Mouse (Mus musculus): ENCODE data around the gene Pigr. TPM values are rescaled to one million over a fixed set of nuclear protein-coding genes. Genes with fewer than 3 reads are reported as not detected.

Gene Pigr
- total RNA-seq, 2 experiments from 2014 or later = not detected

GRCm38 (mm10) chr1:130875910-130876309 is 49.4 kb downstream of the Pigr start:
- no peak for ATAC-seq (replicated peaks; ENCODE audit: low FRiP score, poor library complexity, severe bottlenecking)

DNA sequence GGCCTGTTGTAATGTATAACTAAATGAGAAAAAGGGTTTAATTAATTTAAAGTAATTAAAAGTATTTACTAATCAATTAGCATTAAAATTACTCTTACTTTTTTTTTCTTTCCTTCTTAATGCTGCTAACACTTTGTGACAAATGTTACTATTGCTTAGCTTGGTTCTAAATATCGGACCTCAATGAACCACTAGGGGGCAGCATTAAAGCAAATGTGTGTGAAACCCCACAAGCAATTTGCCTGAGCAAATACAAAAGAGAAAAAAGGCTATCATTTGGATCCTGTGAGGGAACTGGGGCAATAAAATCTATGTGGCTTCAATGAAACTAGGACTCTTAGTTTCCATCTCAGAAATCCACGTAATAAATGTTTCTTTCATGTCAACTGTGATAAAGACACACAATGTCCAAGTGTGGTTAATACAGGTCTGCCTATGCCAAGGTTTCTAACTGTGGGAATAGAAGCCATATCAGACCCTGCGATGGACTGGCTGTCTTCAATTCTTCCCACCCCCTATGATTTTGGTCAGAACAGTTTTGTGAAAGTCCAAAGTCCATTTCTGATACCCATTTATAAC is 50.5 kb downstream of the Pigr start:
- no peak for ATAC-seq (replicated peaks; ENCODE audit: low FRiP score, poor library complexity, severe bottlenecking)

DNA sequence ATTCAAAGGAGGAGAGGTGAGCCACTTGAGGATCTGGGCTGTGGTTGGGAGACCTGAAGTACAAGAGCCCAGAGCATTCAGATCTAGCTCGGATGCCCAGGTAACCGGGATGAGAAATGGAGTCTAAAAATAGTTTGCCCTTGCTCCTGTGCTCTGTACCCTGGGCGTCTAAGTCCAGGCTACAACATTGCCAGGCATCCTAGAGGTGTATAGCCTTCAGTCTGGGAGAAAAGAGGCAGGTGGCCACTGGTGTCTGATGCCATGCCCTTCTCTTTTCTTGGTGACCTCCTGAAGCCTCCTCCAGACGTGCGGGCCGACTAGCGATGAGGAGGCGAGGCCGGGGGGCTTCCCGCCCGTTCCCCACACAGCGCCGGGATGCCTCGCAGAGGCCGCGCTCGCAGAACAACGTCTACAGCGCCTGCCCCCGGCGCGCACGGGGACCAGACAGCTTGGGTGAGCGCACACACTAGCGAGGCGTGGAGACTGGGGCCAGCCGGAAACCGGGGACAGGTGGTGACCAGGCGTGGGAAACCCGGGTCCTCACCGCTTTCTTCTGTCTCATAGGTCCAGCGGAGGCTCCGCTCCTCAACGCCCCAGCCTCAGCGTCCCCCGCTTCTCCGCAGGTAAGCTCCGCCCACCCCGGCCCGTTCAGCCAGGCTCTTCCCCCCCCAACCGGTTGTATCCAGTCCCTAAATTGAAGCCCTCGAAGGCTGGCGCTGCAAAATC is 51.6 kb downstream of the Pigr start:
- no peak for ATAC-seq (replicated peaks; ENCODE audit: low FRiP score, poor library complexity, severe bottlenecking)

GRCm38 (mm10) chr1:130879927-130880326 is 53.4 kb downstream of the Pigr start:
- ATAC-seq (replicated peaks; ENCODE audit: low FRiP score, poor library complexity, severe bottlenecking) = no peak

DNA sequence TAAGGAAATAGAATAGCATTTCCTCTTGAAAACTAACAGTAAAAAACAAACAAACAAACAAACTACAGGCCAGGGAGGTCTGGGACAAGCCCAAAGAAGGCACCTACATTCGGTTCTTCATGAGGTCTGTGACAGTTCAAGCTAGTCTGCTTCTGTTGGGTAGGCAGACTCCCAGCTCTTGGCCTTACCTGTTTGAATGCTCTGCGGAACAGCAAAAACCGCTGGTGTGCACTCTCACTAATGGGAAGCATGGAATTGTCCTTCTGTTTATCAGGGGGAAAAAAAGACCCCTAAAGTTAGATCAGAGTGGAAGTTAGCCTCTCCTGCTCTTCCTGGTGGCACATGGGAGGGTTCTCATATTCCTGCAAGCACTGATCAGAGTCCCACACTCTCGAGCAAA is 56.7 kb downstream of the Pigr start:
- ATAC-seq (replicated peaks; ENCODE audit: low FRiP score, poor library complexity, severe bottlenecking) = no peak

GRCm38 (mm10) chr1:130887354-130887753 is 60.9 kb downstream of the Pigr start, which contains the start of gene Il24:
Gene Il24 (minus strand): TSS chr1:130887454.
- ATAC-seq (replicated peaks; ENCODE audit: low FRiP score, poor library complexity, severe bottlenecking) = no peak

DNA sequence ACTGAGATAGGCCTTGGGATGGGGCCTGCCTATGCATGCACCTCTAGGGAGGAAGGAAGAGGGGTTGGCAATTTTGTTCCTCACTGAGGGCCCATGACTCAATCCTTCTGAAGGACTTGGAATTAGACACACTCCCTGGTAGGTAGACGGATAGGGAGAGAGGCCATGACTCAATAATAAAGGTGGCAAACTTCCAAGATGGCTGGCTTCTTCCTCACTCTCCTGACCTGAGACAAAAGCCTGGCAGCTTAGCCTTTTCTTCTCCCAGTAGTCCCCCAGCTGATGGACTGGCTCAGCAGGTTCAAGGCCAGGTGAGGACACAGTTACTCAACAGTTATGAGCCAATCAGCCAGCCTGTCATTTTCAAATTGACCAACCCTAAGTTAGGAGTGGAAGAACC is 66.0 kb downstream of the Pigr start:
- ATAC-seq (replicated peaks; ENCODE audit: low FRiP score, poor library complexity, severe bottlenecking) = no peak

- ATAC-seq (replicated peaks; ENCODE audit: low FRiP score, poor library complexity, severe bottlenecking) = no peak
Measured at GRCm38 (mm10) chr1:130893329-130894040, 67.0 kb downstream of the Pigr start.

GRCm38 (mm10) chr1:130894468-130894867 is 68.0 kb downstream of the Pigr start:
- ATAC-seq (replicated peaks; ENCODE audit: low FRiP score, poor library complexity, severe bottlenecking) = no peak

Other genes with a start within 250 kb of the Pigr start
- 0.42 TPM in 1 of 2 replicates, not detected in the other for gene Zp3r, start 197.1 kb upstream of the Pigr start, total RNA-seq (2015; ENCODE audit: low replicate concordance)
- gene Zp3r, start 197.1 kb upstream of the Pigr start, total RNA-seq (2017; ENCODE audit: low replicate concordance) = not detected in 2 replicates
- 1.7 TPM in 1 of 2 replicates, not detected in the other for gene C4bp, start 165.1 kb upstream of the Pigr start, total RNA-seq (2015; ENCODE audit: low replicate concordance)
- 0.56 TPM in 1 of 2 replicates, not detected in the other for gene C4bp, start 165.1 kb upstream of the Pigr start, total RNA-seq (2017; ENCODE audit: low replicate concordance)
- gene Gm29427, start 110.9 kb upstream of the Pigr start, total RNA-seq (2015; ENCODE audit: low replicate concordance) = not detected in 2 replicates
- not detected in 2 replicates for gene Gm29427, start 110.9 kb upstream of the Pigr start, total RNA-seq (2017; ENCODE audit: low replicate concordance)
- 75.7 and 84.2 TPM in 2 replicates for gene Yod1, start 109.4 kb upstream of the Pigr start, total RNA-seq (2015; ENCODE audit: low replicate concordance)
- 86.2 and 95.5 TPM in 2 replicates for gene Yod1, start 109.4 kb upstream of the Pigr start, total RNA-seq (2017; ENCODE audit: low replicate concordance)
- gene Pfkfb2, start 97.4 kb upstream of the Pigr start, total RNA-seq (2015; ENCODE audit: low replicate concordance) = 20.9 and 21.1 TPM in 2 replicates
- gene Pfkfb2, start 97.4 kb upstream of the Pigr start, total RNA-seq (2017; ENCODE audit: low replicate concordance) = 51.3 and 55.4 TPM in 2 replicates
- 2.7 and 5.4 TPM in 2 replicates for gene AA986860, start 94.7 kb upstream of the Pigr start, total RNA-seq (2015; ENCODE audit: low replicate concordance)
- 1.4 and 2.5 TPM in 2 replicates for gene AA986860, start 94.7 kb upstream of the Pigr start, total RNA-seq (2017; ENCODE audit: low replicate concordance)
- gene Fcamr, start 25.8 kb upstream of the Pigr start, total RNA-seq (2015; ENCODE audit: low replicate concordance) = not detected in 2 replicates
- gene Fcamr, start 25.8 kb upstream of the Pigr start, total RNA-seq (2017; ENCODE audit: low replicate concordance) = not detected in 2 replicates
- gene Fcmr, start 39.0 kb downstream of the Pigr start, total RNA-seq (2015; ENCODE audit: low replicate concordance) = not detected in 2 replicates
- 0.28 TPM in 1 of 2 replicates, not detected in the other for gene Fcmr, start 39.0 kb downstream of the Pigr start, total RNA-seq (2017; ENCODE audit: low replicate concordance)
- gene Il24, start 60.8 kb downstream of the Pigr start, total RNA-seq (2015; ENCODE audit: low replicate concordance) = 2.1 TPM in 1 of 2 replicates, not detected in the other
- gene Il24, start 60.8 kb downstream of the Pigr start, total RNA-seq (2017; ENCODE audit: low replicate concordance) = not detected in 2 replicates
- gene Il20, start 84.8 kb downstream of the Pigr start, total RNA-seq (2015; ENCODE audit: low replicate concordance) = not detected in 2 replicates
- not detected in 2 replicates for gene Il20, start 84.8 kb downstream of the Pigr start, total RNA-seq (2017; ENCODE audit: low replicate concordance)
- gene Il19, start 113.4 kb downstream of the Pigr start, total RNA-seq (2015; ENCODE audit: low replicate concordance) = not detected in 2 replicates
- gene Il19, start 113.4 kb downstream of the Pigr start, total RNA-seq (2017; ENCODE audit: low replicate concordance) = not detected in 2 replicates
- not detected in 2 replicates for gene Il10, start 193.2 kb downstream of the Pigr start, total RNA-seq (2015; ENCODE audit: low replicate concordance)
- not detected in 2 replicates for gene Il10, start 193.2 kb downstream of the Pigr start, total RNA-seq (2017; ENCODE audit: low replicate concordance)

Data from erythroblast, adult 5-6 weeks (primary cell).